Mouse (Mus musculus) olfactory bulb, adult 2 months (tissue): ENCODE data around the gene Ash1l.

Source experiments
- CTCF ChIP-seq: fragments of 200-500 bp; IDR thresholded peaks from 2 replicates; pipeline ENCODE4 v1.5.1; 2012; ENCODE audit warnings: low read depth, mild to moderate bottlenecking, low read length, moderate library complexity; ENCODE audit not compliant: insufficient read depth
- POLR2A ChIP-seq: fragments of 200-500 bp; IDR thresholded peaks from 2 replicates; pipeline ENCODE4 v1.6.1; 2012; ENCODE audit warnings: mild to moderate bottlenecking, low read depth, low read length, moderate library complexity; ENCODE audit not compliant: insufficient read depth

DNA sequence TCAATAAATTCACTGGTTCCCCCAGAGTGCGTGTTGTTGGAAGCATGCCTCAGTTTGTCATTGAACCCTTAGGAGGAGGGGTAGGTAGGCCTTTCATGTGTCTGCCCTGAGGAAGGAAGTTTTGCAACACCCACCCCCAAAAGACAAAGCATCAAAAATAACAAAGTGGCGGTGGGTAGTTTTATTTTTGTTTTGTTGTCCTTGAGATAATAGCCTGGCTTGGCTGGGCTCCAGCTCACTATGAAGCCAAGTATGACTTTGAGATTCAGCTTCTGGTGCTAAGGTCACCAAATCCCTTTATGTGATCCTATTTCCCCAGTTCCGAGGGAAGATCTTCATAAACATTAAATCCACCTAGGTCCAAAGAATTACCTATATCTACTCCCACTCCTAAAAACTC is 173.8 kb downstream of the Ash1l start:
- no peak for TF ChIP-seq CTCF
- no peak for TF ChIP-seq POLR2A
